Mouse (Mus musculus): ENCODE results near the gene Gm17949.
A peak's percentile ranks its signal among the peaks of the same experiment; 100 is the strongest.

DNA sequence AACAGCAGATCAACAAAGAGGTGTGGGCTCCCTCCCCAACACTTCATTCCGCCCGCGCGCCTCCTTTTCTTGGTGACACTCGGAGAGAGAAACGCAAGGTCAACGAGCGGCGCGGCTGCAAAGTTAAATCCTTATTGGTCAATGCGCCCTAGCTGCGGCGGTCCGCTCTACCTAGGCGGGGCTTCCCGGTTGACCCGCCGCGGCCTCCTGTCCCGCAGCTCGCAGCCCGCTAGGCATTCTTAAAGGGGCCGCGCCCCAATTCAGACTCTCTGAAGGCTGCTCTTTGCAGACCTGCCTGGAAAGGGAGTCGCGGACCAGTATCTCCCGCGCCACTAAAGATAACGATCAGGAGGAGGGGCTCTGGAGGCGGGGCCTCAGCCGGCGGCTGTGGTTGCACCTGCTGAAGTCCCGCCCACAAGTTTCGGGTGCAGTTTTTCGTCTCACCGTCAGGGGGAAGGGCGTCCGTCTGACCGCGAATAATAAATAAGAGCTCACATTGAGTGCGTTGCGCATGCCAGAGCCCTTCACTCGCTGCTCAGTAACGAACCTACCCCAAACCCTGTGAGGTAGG, 49.0 kb downstream of the Gm17949 start:
- TF ChIP-seq CTCF (IDR thresholded peaks at IDR 0.05; ENCODE audit: extremely low read depth, insufficient read length, insufficient replicate concordance, low read depth, low read length) (peak; percentile 79), POLR2A (IDR thresholded peaks at IDR 0.05; ENCODE audit: low read depth, low read length) (peak; percentile 36; the same call in 1 of the 2 replicates)
